Mouse (Mus musculus) right cerebral cortex, adult 18-20 months (tissue): ENCODE measurements around the gene Dnaja2.

Experiments used
- DNase-seq: peaks from one replicate; pipeline ENCODE4 v3.0.0; 2022; ENCODE audit warnings: mixed read lengths

Dnaja2 gene

DNA sequence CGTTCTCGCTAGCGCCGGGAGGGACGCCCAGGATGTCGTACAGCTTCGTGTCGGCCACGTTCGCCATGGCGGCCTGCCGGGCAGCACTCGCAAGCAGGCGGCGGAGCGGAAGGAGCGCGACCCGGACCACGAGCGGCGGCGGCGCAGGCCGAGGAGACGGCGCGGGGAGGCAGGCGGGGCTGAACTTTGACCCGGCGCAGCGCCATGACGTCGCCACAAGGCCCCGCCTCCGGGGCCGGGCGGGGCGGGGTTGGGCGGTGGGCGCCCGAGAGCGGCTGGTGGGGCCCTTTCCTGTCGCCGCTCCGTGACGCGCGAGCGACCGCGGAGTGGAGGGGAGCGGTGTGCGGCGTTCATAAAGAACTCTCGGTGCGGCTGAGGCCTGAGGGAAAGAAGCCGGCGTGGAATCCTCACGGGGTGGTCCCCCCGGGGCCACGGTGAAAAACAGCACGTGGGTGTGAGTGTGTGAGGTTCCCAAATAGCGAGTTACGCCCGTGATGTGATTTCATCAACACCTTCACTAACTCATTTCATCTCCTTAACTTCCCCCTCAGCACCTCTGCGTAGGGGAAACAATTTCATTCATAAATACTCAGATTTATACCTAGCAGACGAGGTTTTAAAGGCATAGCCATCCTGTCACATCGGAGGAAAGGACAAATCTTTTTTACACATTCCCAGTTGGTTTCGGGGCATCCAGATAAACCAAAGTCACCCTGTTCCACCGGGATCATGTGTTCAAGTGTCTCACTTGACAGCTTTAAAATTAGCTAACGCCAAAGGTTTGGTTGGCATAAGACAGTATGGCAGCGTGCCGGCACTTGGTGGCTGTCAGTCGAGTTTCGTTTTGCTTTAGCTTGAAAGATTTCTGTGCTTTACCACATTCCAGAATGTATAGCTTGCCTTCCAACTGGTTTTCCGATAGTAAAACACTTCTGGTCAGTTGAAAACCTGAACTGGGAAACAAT is at the start of gene Dnaja2:
TSS of gene Dnaja2 (minus strand) at position 164 of the 965 bp plus-strand sequence.
- DNase-seq, result peak; percentile 90

DNA sequence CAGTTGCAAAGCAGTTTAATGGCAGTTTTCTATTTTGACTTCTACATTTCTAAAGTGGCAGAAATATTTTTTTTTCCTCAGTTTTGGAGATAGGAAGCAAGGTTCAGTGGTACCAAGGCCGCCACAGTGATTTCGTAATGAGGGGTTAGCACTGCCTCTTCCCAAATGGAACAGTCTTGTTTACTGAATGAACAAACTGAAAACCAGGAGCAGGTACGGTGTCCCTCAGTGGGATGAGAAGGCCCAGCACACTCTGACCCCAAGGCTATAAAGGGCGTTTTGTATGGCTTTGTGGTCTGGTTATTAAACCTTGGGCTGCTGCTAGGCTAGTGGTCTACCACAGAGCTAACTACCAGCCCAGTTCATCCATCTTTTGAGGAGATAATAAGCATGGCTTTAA is 49.1 kb upstream of the Dnaja2 start:
- no peak for DNase-seq

DNA sequence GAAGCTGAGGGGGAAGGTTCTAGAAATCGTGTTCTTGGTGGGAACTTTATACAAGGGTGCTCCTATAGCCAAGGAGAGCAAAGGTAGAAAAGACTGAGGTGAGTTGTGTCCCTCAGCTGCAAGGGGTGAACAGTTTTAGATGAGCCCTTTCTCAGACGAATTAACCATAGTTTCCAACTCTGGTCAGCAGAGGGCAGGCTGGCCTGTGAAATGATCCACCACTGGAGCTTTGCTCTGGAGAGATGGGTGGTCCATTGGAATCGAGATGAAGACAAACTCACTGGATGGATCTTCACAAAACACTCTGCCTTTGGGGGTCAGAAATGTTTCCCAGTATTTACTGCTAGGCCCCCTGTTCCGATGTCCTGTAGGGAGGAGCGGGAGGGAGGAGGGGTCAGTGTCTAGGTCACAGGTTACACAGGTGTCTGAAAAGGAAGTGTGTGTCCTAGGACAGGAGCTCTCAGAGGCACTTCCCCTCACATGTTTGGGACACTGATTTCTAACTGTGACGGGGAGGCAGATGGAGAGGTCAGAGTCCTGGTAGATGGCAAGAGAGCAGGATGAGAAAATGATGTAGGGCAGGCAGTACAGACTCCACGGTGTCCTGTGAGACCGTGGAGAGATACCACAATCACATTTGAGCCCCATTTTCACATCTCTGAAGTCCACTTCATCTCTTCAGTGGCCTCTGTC is 48.2 kb upstream of the Dnaja2 start:
- DNase-seq, result peak; percentile 62

DNA sequence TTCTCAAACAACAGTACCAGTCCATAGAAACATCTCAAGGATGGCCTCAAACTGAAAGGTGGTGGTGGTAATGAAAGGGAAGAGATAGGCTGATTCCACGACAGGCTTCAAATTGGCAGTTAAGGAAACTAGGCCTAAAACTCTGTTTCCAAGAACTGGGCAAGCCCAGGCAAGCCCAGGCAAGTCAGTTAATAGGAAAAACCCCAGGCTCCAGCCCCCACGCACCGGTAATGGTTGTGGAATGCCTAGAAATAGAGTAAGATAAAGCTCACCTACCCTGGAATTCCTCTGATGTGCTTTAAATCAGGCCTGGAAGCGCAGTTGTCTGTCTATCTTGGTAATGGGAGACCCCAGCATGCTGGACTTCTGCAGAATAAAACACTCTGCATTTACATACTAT is 47.6 kb upstream of the Dnaja2 start:
- DNase-seq, result no peak

GRCm38 (mm10) chr8:85601741-85602140 is 46.6 kb upstream of the Dnaja2 start:
- no peak for DNase-seq

DNA sequence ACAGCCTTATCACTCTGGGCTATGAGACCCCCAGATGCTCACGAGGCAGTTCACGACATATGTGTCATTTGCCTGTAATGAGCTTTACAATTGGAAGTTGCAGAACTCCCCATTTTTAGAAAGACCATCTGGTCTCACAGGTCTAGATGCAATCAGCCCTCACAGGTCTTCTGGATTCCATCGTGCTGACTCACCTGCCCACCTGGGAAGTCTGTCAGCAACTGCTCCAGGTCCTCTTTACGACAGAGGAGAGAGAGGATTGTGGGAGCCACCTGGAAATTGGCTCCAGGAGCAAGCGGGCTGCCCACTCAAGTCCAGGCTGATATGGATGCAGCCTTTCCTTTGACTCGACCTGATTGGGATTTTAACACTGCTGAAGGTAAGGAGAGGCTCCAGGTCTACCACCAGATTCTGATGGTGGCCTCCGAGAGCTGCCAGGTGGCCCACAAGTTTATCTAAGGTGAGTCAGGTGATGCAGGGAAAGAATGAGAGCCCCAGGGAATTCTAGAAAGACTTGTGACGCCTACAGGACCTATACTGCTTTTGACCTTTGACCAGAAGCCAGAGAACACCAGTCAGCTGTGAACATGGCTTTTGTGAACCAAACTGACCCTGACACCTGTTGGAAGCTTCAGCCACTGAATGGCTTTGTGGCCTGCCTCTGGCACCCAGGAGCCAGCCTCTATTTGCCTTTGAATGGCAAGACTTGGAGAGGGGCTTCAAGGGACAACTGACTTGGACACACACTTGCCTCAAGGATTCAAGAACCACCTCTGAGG is 42.5 kb upstream of the Dnaja2 start:
- DNase-seq, result no peak

- DNase-seq, result no peak
Observed at GRCm38 (mm10) chr8:85595391-85595790, 40.2 kb upstream of the Dnaja2 start.

GRCm38 (mm10) chr8:85594983-85595382 is 39.8 kb upstream of the Dnaja2 start:
- DNase-seq, result no peak

DNA sequence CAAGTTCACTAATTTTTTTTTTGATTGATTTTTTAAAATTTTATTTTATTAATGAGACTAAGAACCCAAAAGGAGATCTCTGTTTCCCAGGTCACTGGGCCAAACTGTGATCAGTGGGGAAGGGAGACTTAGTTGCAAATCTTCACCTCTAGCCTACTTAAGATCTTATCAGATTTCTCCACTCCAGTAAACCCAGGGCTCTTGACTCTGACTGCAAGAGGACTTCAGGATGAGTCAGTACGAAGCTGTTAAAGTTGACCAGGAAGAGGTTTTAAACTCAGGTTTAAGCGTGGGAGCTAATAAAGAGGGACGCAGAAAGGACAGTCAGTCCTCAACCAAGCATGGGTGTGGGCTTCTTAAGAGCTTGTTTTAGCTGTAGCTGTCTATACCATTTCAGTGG is 38.2 kb upstream of the Dnaja2 start:
- DNase-seq, result no peak

- no peak for DNase-seq
Observed at GRCm38 (mm10) chr8:85591532-85591931, 36.4 kb upstream of the Dnaja2 start.

- DNase-seq, result no peak
Observed at GRCm38 (mm10) chr8:85590258-85590657, 35.1 kb upstream of the Dnaja2 start.

DNA sequence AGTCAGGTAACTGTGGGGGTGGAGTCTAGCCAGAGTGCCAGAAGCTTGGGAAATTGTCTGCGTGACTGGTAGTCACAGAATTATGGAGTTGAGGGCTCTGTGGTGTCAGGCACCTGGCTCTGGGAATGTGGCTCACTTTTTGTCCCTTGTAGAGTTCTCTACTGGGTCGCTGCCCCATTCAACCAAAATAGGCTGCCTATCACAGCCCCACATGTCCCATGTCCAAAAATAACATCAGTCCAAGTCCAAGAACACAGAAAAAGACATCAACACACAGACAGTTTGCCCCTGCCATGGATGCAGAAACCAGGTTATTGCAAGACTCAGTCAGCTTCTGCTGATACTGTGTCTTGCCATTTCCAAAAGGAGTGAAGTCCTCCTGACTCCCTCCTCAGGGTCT is 33.5 kb upstream of the Dnaja2 start:
- no peak for DNase-seq

DNA sequence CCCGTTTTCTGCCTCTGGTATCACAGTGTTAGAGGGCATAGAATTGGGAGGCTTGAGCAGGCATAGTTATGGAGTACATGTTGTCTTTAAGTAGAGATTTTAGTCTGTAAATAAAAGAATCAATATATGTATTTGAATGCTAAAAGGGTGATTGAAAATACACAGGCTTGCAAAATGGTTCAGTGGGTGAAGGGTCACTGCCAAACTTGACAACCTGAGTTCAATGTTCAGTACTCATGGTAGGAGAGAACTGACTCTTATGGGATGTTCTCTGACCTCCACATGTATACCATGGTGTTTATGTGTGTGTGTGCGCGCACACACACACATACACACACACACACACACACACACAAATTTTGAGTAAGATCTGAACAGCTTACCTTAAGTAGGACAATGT is 22.5 kb upstream of the Dnaja2 start:
- no peak for DNase-seq

- DNase-seq, result no peak
Observed at GRCm38 (mm10) chr8:85573972-85574496, 18.9 kb upstream of the Dnaja2 start.

- DNase-seq, result no peak
Observed at GRCm38 (mm10) chr8:85570466-85570865, 15.3 kb upstream of the Dnaja2 start.

DNA sequence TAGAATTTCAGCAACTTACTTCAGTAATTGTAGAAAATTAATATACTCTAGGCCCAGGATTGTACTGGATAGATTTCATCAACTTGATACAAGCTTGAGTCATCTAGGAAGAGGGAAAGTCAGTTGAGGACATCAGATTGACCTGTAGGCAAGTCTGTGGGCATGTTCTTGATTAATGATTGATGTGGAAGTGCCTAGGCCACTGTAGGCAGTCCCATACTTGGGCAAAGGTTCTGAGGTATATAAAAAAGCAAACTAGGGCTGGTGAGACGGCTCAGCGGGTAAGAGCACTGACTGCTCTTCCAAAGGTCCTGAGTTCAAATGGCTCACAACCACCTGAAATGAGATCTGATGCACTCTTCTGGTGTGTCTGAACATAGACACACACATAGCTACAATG is 12.7 kb upstream of the Dnaja2 start:
- no peak for DNase-seq

DNA sequence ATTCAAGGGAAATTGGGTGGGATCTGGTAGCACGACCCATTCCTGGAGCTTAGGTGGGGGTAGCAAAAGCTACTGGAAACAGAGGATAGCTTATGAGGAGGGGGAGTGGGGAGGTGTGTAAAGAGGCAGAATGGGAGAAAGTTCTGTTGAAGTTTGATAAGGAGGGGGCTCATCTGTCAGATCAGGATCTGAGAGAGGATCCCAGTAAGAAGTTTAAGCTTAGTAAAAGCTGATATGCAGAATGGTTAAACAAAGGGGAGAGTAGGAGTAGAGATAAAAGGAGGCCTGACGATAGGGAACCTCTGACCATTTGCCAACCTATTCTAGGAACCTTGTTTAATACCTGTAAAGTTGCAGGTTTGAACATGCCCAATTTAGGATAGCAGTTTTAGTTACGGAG is 10.0 kb upstream of the Dnaja2 start:
- no peak for DNase-seq

- no peak for DNase-seq
Observed at GRCm38 (mm10) chr8:85563336-85563735, 8.2 kb upstream of the Dnaja2 start.

DNA sequence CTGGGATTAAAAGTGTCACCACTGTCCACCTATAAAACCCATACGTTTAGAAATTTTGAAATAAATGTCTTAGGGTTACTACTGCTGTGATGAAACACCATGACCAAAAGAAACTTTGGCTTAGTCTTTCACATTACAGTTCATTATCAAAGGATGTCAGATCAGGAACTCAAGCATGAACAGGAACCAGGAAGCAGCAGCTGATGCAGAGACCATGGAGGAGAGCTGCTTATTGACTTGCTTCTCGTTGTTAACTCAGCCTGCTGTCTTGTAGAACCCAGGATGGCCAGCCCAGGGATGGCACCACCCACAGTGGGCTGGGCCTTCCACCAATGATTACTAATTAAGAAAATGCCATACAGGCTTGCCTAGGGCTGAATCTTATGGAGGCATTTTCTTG is 4.8 kb upstream of the Dnaja2 start:
- DNase-seq, result no peak

GRCm38 (mm10) chr8:85559201-85559600 is 4.1 kb upstream of the Dnaja2 start:
- DNase-seq, result no peak

GRCm38 (mm10) chr8:85557601-85557986 is 2.5 kb upstream of the Dnaja2 start:
- no peak for DNase-seq

DNA sequence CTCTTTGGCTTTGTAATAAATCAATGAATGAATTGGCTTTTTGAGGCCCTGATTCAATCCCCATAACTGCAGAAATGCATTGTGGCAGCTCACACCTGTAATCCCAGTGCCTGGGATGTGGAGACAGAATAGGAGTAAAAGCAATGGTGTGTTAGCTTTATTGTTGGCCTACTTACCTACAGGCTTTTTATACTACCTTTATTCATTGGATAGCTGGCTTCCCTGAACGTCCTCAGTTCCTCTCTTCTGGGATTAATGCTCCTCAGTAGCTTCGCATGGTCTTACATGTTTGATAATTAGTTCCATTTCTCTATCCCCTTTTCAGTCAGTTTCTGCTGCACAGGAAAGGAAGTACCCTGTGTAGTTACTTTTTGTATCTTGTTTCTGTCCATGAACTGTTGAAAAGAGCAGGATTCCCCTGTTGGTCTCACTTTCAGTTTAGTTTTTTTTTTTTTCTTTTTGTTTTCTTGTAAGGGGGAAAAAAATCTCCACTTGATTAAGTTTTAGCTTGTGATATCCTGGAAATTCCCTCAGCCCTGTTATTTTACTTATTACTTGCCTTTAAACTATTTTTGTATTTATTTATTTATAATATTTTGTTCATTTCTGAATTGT is 1.9 kb upstream of the Dnaja2 start:
- no peak for DNase-seq
